Mouse (Mus musculus) T-helper 17 cell (primary cell): Measurements from ENCODE around the gene Ifnar2.

Experiments
- in situ Hi-C, 2 experiments: fragments of 300-600 bp; cut with MboI, MseI; formaldehyde crosslinking; loops; 1 replicate in 1 of 2; 2 replicates in 1 of 2; pipeline ENCODE4 v1.15.1; 2025; ENCODE audit warnings: high pct_unique_total_duplicates in 2 of 2

The Ifnar2 gene

DNA sequence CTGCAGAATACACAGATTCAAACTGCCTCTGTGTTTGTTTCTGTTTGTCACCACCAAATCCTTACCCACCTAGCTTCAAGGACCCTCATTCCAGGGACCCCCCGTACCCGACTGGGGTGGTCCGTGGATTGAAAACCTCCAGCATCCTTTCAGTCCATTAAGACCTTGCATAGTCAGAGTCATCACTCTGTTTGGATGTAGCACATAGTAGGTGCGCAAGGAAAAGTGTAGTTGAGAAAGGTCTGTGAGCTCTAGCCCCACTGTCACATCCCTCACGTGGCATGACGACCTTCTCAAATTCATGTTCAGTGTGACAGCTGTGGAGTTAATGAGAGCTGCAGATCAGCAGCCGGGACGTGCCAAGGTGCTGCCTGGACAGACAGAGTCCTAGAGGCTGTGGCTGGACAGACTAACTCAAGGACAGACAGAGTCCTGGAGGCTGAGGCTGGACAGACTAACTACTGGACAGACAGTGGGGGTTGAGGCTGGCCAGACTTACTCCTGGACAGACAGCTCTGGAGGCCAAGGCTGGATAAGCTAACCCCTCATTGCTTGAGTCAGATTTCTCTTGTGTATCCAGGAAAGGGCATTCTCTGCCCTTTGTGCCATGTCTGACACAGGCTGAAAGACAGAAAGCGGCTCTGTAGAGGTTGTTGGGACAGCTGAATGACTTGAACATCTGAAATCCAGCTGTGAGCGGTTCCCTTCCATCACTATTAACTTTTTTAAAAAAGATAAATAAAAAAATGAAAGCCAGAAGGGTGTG, 15.6 kb upstream of the Ifnar2 start:
- in situ Hi-C loops: loop anchor here (5.0 kb wide), 2 partner anchors 155 to 230 kb away; no protein-coding TSS in a partner anchor

DNA sequence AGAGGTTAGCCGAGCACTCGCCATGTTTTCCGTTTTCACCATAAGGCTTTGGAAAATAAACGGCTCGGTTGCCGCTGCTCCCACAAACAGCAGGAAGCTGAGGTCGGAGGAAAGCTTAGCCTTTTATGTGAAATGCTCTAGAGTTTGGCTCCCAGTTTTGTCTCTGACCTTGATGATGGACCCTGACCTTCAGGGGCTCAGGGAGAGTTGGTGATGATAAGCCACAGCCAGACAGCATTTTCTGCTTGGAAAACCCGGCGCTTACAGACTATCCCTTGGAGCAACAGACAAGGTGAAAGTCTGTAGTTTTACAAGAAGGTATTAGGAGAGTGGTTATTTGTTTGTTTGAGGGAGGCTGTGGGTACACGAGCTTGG, 15.1 kb upstream of the Ifnar2 start:
- in situ Hi-C loops: loop anchor here (5.0 kb wide), 2 partner anchors 155 to 230 kb away; no protein-coding TSS in a partner anchor

DNA sequence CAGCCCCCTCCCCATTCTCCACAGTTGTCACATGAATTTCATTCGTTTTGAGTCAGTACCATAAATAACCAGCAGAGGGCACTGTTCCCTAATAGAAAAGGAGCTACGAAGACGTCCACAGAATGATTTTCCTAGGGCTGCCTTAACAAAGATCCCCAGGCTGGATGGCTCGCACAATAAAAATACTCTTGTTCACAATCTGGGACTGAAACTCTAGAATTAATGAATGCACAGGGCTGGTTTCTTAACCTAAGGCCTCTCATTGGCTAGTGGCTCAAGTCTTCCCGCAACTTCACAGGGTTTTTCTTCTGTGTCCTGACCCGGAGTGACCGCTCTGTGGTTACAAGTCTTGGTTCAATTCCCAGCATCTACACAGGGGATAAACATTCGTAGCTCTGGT, 14.0 kb upstream of the Ifnar2 start:
- in situ Hi-C loops: loop anchor here (5.0 kb wide), 2 partner anchors 154 to 229 kb away; no protein-coding TSS in a partner anchor

GRCm38 (mm10) chr16:91359531-91359930, 13.1 kb upstream of the Ifnar2 start:
- in situ Hi-C loops: loop anchor here (5.0 kb wide), 2 partner anchors 153 to 228 kb away; no protein-coding TSS in a partner anchor

GRCm38 (mm10) chr16:91360162-91360561, 12.4 kb upstream of the Ifnar2 start:
- in situ Hi-C loops: loop anchor here (5.0 to 10.0 kb wide), 3 partner anchors 37 to 135 kb away; no protein-coding TSS in a partner anchor

DNA sequence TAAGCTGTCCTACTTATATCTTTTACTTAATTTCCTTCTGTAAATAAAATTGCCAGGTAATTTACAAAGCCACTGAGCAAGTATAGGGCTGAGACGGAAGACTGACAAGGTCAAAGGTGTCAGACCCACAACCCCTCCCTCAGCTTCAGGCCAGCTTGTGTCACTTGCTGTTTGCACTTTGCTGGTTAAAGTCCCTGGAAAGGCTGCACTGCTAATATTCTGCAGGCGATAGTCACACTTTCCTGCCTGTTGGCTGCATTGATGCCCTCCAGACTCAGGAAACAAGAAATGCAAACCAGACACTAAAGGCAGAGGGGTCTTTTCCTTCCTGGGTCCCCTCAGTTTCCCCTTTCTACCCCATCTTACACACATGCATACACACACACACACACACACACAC, 10.6 kb upstream of the Ifnar2 start:
- in situ Hi-C loops: loop anchor here (5.0 to 10.0 kb wide), 3 partner anchors 35 to 133 kb away; no protein-coding TSS in a partner anchor

DNA sequence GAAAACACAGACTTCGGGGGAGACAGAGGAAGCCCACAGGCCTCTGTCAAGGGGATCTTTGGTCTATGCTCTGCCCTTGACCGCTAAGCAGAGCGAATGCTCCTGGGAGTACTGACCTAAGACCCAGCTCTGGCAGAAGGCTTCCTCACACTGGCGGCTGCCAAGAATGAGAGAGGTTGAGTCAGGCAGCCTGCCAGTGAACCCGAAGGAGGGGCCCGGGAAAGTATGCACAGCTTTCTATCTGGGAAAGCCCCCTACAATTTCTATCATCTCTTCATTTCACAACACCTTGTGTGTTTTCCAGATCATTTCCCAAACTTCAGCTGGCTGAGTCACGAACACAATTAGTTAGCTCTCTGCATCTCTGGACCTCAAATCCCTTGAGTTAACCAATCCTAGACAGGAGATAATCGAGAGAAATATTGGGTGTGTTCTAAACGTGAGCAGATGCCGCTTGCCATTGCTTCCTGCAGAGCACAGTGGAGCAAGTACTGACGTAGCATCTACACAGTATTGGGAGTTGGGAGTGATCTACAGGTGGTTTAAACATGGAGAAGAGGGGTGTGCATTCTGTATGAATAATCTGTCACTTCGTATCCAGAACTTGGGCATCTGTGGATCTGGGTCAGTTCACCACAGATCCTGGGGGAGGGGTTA, 9.8 kb upstream of the Ifnar2 start:
- in situ Hi-C loops: loop anchor here (5.0 to 10.0 kb wide), 3 partner anchors 35 to 132 kb away; no protein-coding TSS in a partner anchor

- in situ Hi-C loops: loop anchor here (5.0 to 10.0 kb wide), 3 partner anchors 34 to 131 kb away; no protein-coding TSS in a partner anchor
Observed at GRCm38 (mm10) chr16:91363483-91363882, 9.1 kb upstream of the Ifnar2 start.

- in situ Hi-C loops: loop anchor here in 1 of 2 experiments (10.0 kb wide), 1 partner anchor 128 kb away; no protein-coding TSS in a partner anchor
Observed at GRCm38 (mm10) chr16:91366567-91366966, 6.0 kb upstream of the Ifnar2 start.

GRCm38 (mm10) chr16:91367066-91367465, 5.5 kb upstream of the Ifnar2 start:
- in situ Hi-C loops: loop anchor here in 1 of 2 experiments (10.0 kb wide), 1 partner anchor 128 kb away; no protein-coding TSS in a partner anchor

- in situ Hi-C loops: no loop called here
Observed at GRCm38 (mm10) chr16:91373473-91374252, 1.1 kb downstream of the Ifnar2 start.

DNA sequence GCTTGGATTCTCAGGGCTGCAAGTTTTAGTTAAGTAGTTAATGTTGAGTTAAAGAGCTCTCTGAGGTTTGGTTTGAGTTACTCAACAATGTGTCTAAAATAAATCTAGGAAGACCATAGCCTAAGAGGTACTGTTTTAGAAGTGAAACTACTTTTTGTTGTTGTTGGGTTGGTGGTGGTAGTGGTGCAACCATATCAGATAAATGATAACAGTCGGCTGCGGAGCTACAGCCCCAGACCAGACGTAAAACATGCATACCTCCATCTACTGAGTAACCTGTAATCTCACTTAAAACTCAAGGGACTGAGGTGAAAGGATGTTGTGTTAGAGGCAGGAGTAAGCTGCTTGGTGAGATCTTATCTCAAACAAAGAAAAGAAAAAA, 1.7 kb downstream of the Ifnar2 start:
- in situ Hi-C loops: no loop called here

GRCm38 (mm10) chr16:91376701-91377100, 4.1 kb downstream of the Ifnar2 start:
- in situ Hi-C loops: no loop called here

- in situ Hi-C loops: no loop called here
Observed at GRCm38 (mm10) chr16:91378431-91378986, 5.9 kb downstream of the Ifnar2 start.

DNA sequence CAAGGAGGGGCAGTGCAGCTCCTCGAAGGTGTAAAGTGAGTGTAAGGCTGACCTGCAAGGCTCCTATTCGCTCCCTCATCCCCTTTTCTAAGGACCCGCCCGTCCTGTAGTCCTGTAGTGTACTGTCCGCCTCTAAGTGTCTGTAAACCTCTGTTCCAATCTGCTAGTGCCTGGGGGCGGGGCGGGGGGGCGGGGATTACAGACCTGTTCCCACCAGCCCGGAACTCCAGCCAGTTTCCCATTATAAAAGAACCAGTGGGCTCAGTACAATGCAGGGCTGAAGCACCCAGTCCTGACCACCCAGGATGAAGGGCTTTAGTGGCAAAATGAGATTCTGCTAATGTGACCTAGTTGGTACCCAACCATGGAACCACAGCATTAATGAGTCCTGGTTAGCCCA, 6.4 kb downstream of the Ifnar2 start:
- in situ Hi-C loops: no loop called here

DNA sequence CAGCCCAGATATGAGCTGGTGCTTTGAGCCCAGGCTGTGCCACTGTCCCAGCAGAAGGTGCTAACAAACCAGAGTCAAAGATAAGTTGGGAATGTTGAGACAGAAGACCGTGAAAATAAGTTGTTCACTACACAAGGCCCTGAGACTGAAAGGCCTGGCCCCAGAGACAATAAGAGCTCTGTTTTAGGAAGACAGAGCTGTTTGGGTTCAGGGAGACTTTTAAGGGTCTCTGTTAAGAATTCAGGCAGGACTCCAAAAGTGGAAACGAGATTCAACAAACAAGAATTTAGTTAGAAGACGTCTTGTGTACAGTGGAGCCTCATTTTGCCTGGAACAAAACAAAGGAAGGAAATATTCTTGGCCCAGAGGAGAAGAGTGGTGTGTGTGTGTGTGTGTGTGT, 6.8 kb downstream of the Ifnar2 start:
- in situ Hi-C loops: no loop called here

DNA sequence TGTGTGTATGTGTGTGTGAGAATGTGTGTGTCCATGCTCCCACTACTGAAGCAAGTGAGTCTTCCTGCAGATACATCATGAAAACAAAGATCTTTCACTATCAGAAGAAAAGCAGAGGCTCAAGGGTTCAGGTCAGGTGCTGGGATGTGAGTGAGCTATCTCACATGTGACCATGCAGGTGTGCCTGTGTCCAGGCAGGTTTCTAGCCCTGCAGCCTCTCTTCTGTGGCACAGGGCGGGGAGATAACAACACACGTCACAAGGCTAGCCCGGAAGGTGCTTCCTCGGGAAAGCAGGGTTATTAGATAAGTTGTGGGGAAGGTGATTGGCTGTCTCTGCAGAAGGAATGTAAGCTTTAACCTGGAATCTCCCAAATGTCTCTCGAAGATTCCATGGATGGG, 7.6 kb downstream of the Ifnar2 start:
- in situ Hi-C loops: no loop called here

- in situ Hi-C loops: no loop called here
Observed at GRCm38 (mm10) chr16:91381606-91382005, 9.0 kb downstream of the Ifnar2 start.

DNA sequence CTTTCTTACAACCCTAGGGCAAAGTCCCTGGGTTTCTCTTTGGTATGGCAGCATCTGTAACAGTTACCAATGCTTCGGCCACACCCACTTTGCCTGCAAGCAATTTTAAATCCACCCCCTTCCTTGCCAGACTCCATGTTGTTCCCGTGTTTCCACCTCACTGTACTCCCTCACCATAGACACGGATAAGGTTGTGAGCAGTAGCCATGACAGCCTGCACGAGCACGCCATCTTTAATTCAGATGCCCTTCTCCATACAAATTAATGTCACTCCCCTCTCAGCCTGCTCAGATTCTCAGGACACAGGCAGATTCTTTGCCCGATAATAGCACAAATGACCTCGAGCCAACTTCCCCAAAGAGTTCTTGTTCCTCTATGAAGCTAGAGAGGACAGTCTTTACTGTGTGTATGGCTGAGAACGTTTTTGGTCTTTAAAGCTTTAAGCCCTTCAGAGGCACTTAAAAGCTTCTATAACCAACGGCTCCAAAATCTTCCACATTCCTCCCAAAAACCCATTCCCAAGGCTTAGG, 9.7 kb downstream of the Ifnar2 start:
- in situ Hi-C loops: no loop called here

- in situ Hi-C loops: no loop called here
Observed at GRCm38 (mm10) chr16:91384221-91384620, 11.6 kb downstream of the Ifnar2 start.

GRCm38 (mm10) chr16:91385621-91386020, 13.0 kb downstream of the Ifnar2 start:
- in situ Hi-C loops: no loop called here
